Mouse (Mus musculus): ENCODE measurements around the gene Elobl. TPM values are rescaled to one million over a fixed set of nuclear protein-coding genes. Genes with fewer than 3 reads are reported as not detected.

Gene Elobl
- polyA plus RNA-seq, 1 experiment: not detected

- Histone ChIP-seq H3K4me3 (ENCODE audit: insufficient read depth, poor library complexity, severe bottlenecking) (no peak overlapping the region), H3K79me2 (ENCODE audit: control insufficient read depth, insufficient read depth) (no peaks in the 10 kb centered on the region), H3K36me3 (ENCODE audit: control insufficient read depth, insufficient read depth) (peaks cover 33% of the 10 kb centered on the region), H3ac (ENCODE audit: control insufficient read depth, insufficient read length, low read depth) (no peak overlapping the region), H3K79me3 (ENCODE audit: low read depth) (no peaks in the 10 kb centered on the region), H3K27me3 (ENCODE audit: control insufficient read depth, insufficient read depth, insufficient read length) (no peaks in the 10 kb centered on the region)
- no peak for TF ChIP-seq CTCF (IDR thresholded peaks at IDR 0.05; ENCODE audit: control insufficient read depth, insufficient read depth, insufficient read length)
- peak; percentile 4 for TF ChIP-seq FOSL1 (IDR thresholded peaks at IDR 0.05; ENCODE audit: insufficient read depth, low read length, poor library complexity, severe bottlenecking)
- no peak for TF ChIP-seq MYOG (IDR thresholded peaks at IDR 0.05; ENCODE audit: control insufficient read depth, extremely low read depth, insufficient read length)
- peak; percentile 23 for TF ChIP-seq MAX (IDR thresholded peaks at IDR 0.05)
Measured at GRCm38 (mm10) chr11:88937886-88938285, 28.8 kb downstream of the Elobl start.

GRCm38 (mm10) chr11:88934089-88935000 is 32.4 kb downstream of the Elobl start:
- H3K27me3 ChIP-seq (ENCODE audit: control insufficient read depth, insufficient read depth, insufficient read length): no peaks in the 10 kb centered on the region
- H3K79me2 ChIP-seq (ENCODE audit: control insufficient read depth, insufficient read depth): no peaks in the 10 kb centered on the region
- no peak overlapping the region for H3ac ChIP-seq (ENCODE audit: control insufficient read depth, insufficient read length, low read depth)
- peaks cover 36% of the 10 kb centered on the region for H3K36me3 ChIP-seq (ENCODE audit: control insufficient read depth, insufficient read depth)
- no peak overlapping the region for H3K4me3 ChIP-seq (ENCODE audit: insufficient read depth, poor library complexity, severe bottlenecking)
- no peaks in the 10 kb centered on the region for H3K79me3 ChIP-seq (ENCODE audit: low read depth)
- no peak for TF ChIP-seq CTCF (IDR thresholded peaks at IDR 0.05; ENCODE audit: control insufficient read depth, insufficient read depth, insufficient read length)
- no peak for TF ChIP-seq FOSL1 (IDR thresholded peaks at IDR 0.05; ENCODE audit: insufficient read depth, low read length, poor library complexity, severe bottlenecking)
- no peak for TF ChIP-seq CEBPB (IDR thresholded peaks at IDR 0.05; ENCODE audit: low read depth)
- no peak for TF ChIP-seq MAX (IDR thresholded peaks at IDR 0.05)
- TF ChIP-seq MYOD1 (IDR thresholded peaks at IDR 0.05; ENCODE audit: control insufficient read depth, insufficient read length, low read depth): no peak

GRCm38 (mm10) chr11:88933030-88933429 is 33.7 kb downstream of the Elobl start:
- H3K79me3 ChIP-seq (ENCODE audit: low read depth): no peaks in the 10 kb centered on the region
- no peaks in the 10 kb centered on the region for H3K79me2 ChIP-seq (ENCODE audit: control insufficient read depth, insufficient read depth)
- H3ac ChIP-seq (ENCODE audit: control insufficient read depth, insufficient read length, low read depth): no peak overlapping the region
- no peak overlapping the region for H3K4me3 ChIP-seq (ENCODE audit: insufficient read depth, poor library complexity, severe bottlenecking)
- TF ChIP-seq CEBPB (IDR thresholded peaks at IDR 0.05; ENCODE audit: low read depth): no peak
- TF ChIP-seq MYOD1 (IDR thresholded peaks at IDR 0.05; ENCODE audit: control insufficient read depth, insufficient read length, low read depth): no peak
- peaks cover 40% of the 10 kb centered on the region for H3K36me3 ChIP-seq (ENCODE audit: control insufficient read depth, insufficient read depth)
- no peaks in the 10 kb centered on the region for H3K27me3 ChIP-seq (ENCODE audit: control insufficient read depth, insufficient read depth, insufficient read length)

- H3ac ChIP-seq (ENCODE audit: control insufficient read depth, insufficient read length, low read depth): no peak overlapping the region
- peaks cover 49% of the 10 kb centered on the region for H3K36me3 ChIP-seq (ENCODE audit: control insufficient read depth, insufficient read depth)
- H3K79me3 ChIP-seq (ENCODE audit: low read depth): no peaks in the 10 kb centered on the region
- TF ChIP-seq USF1 (IDR thresholded peaks at IDR 0.05; ENCODE audit: low read depth): no peak
- TF ChIP-seq CEBPB (IDR thresholded peaks at IDR 0.05; ENCODE audit: low read depth): no peak
- no peak for TF ChIP-seq MYOG (IDR thresholded peaks at IDR 0.05; ENCODE audit: control insufficient read depth, extremely low read depth, insufficient read length)
- TF ChIP-seq FOSL1 (IDR thresholded peaks at IDR 0.05; ENCODE audit: insufficient read depth, low read length, poor library complexity, severe bottlenecking): no peak
- no peak for TF ChIP-seq MAX (IDR thresholded peaks at IDR 0.05)
- TF ChIP-seq CTCF (IDR thresholded peaks at IDR 0.05; ENCODE audit: control insufficient read depth, insufficient read depth, insufficient read length): no peak
- TF ChIP-seq MYOD1 (IDR thresholded peaks at IDR 0.05; ENCODE audit: control insufficient read depth, insufficient read length, low read depth): no peak
- H3K79me2 ChIP-seq (ENCODE audit: control insufficient read depth, insufficient read depth): no peaks in the 10 kb centered on the region
- no peaks in the 10 kb centered on the region for H3K27me3 ChIP-seq (ENCODE audit: control insufficient read depth, insufficient read depth, insufficient read length)
- no peak overlapping the region for H3K4me3 ChIP-seq (ENCODE audit: insufficient read depth, poor library complexity, severe bottlenecking)
Measured at GRCm38 (mm10) chr11:88931692-88932530, 34.8 kb downstream of the Elobl start.

- no peak overlapping the region for H3K4me3 ChIP-seq (ENCODE audit: insufficient read depth, poor library complexity, severe bottlenecking)
- H3K27me3 ChIP-seq (ENCODE audit: control insufficient read depth, insufficient read depth, insufficient read length): no peaks in the 10 kb centered on the region
- H3K79me3 ChIP-seq (ENCODE audit: low read depth): no peaks in the 10 kb centered on the region
- H3K79me2 ChIP-seq (ENCODE audit: control insufficient read depth, insufficient read depth): no peaks in the 10 kb centered on the region
- H3ac ChIP-seq (ENCODE audit: control insufficient read depth, insufficient read length, low read depth): no peak overlapping the region
- TF ChIP-seq USF1 (IDR thresholded peaks at IDR 0.05; ENCODE audit: low read depth): no peak
- peaks cover 48% of the 10 kb centered on the region for H3K36me3 ChIP-seq (ENCODE audit: control insufficient read depth, insufficient read depth)
Measured at GRCm38 (mm10) chr11:88926566-88926965, 40.2 kb downstream of the Elobl start.

Other genes starting within 250 kb of the Elobl start
- 8.4 TPM for gene Msi2, start 248.4 kb downstream of the Elobl start, polyA plus RNA-seq (2012; fragmentation: generic; extraction: Trizol)
- 24.8 TPM for gene Akap1, start 102.3 kb downstream of the Elobl start, polyA plus RNA-seq (2012; fragmentation: generic; extraction: Trizol)
- 84.9 TPM for gene Scpep1, start 11.5 kb downstream of the Elobl start, polyA plus RNA-seq (2012; fragmentation: generic; extraction: Trizol)
- 6.8 TPM for gene Coil, start 3.3 kb upstream of the Elobl start, polyA plus RNA-seq (2012; fragmentation: generic; extraction: Trizol)
- gene Trim25, start 32.4 kb upstream of the Elobl start, polyA plus RNA-seq (2012; fragmentation: generic; extraction: Trizol): 7.7 TPM
- gene Dgke, start 99.9 kb upstream of the Elobl start, polyA plus RNA-seq (2012; fragmentation: generic; extraction: Trizol): 1.6 TPM
- gene Gm525, start 106.9 kb upstream of the Elobl start, polyA plus RNA-seq (2012; fragmentation: generic; extraction: Trizol): not detected